Mouse (Mus musculus) hindbrain, embryonic 11.5 days (tissue): ENCODE measurements around the gene Gtf2ird1. TPM values are rescaled to one million over a fixed set of nuclear protein-coding genes. Genes with fewer than 3 reads are reported as not detected.
A peak's percentile ranks its signal among the peaks of the same experiment; 100 is the strongest.
"Not testable (repeated sequence)": the region's sequence is repeated elsewhere in the genome, so short reads cannot be mapped to it uniquely, and the experiment has no call there.

Experiments used
- ATAC-seq: fragments of 200-750 bp; cut with Nextera tagmentation; 2 replicates; pipeline ENCODE4 v1.8.0; 2017; ENCODE audit warnings: mild to moderate bottlenecking, moderate TSS enrichment, moderate library complexity; ENCODE audit not compliant: low FRiP score
- DNase-seq: peaks from one replicate; pipeline ENCODE4 v3.0.0-alpha.2; 2015; ENCODE audit warnings: low spot score
- H3K27ac ChIP-seq: fragments of 300-500 bp; sonication (generic); 2 replicates; pipeline ENCODE4 v1.5.1; 2014; ENCODE audit warnings: mild to moderate bottlenecking, low read depth, low read length
- H3K27me3 ChIP-seq: fragments of 300-500 bp; sonication (generic); 2 replicates; pipeline ENCODE4 v1.6.1; 2014; ENCODE audit warnings: mild to moderate bottlenecking, low read length, moderate library complexity, mixed read lengths; ENCODE audit not compliant: control insufficient read depth, insufficient read depth
- H3K36me3 ChIP-seq: fragments of 300-500 bp; sonication (generic); 2 replicates; pipeline ENCODE4 v1.6.1; 2014; ENCODE audit warnings: mild to moderate bottlenecking, low read length, moderate library complexity, mixed read lengths; ENCODE audit not compliant: control insufficient read depth, insufficient read depth
- H3K4me1 ChIP-seq: fragments of 300-500 bp; sonication (generic); replicated peaks from 2 replicates; pipeline ENCODE4 v1.6.1; 2014; ENCODE audit warnings: low read length, mixed read lengths; ENCODE audit not compliant: control insufficient read depth, insufficient read depth
- H3K4me2 ChIP-seq: fragments of 300-500 bp; sonication (generic); replicated peaks from 2 replicates; pipeline ENCODE4 v1.6.1; 2014; ENCODE audit warnings: mild to moderate bottlenecking, low read depth, low read length
- H3K4me3 ChIP-seq: fragments of 300-500 bp; sonication (generic); 2 replicates; pipeline ENCODE4 v1.5.1; 2014; ENCODE audit warnings: low read depth, low read length
- H3K9ac ChIP-seq: fragments of 300-500 bp; sonication (generic); 2 replicates; pipeline ENCODE4 v1.6.1; 2014; ENCODE audit warnings: low read depth, low read length
- H3K9me3 ChIP-seq: fragments of 300-500 bp; sonication (generic); 2 replicates; pipeline ENCODE4 v1.6.1; 2016; ENCODE audit warnings: low read length; ENCODE audit not compliant: control insufficient read depth
- WGBS: fragments of 180-500 bp; shearing (Covaris S2); extraction: QIAGEN DNeasy Blood & Tissue Kit; methylation state at CpG from one replicate; pipeline ENCODE4 v1.1.7; 2014; 5-methylcytosine and 5-hydroxymethylcytosine counted together
- polyA plus RNA-seq: library from polyadenylated mRNA; unstranded; fragments of >200 nt; fragmentation: Nextera tagmentation; extraction: Ambion mirVana; gene quantifications from 2 replicates; pipeline ENCODE4 v1.2.1, GENCODE M21; 2014

The Gtf2ird1 gene
- polyA plus RNA-seq, 1 experiment from 2014 or later: 69.3 TPM

- no peak overlapping the region for H3K9ac ChIP-seq
- H3K4me1 ChIP-seq: no peaks in the 10 kb centered on the region
- no peaks in the 10 kb centered on the region for H3K9me3 ChIP-seq
- WGBS: 98% methylated on average over 6 of the region's 6 CpGs
- H3K27me3 ChIP-seq: no peaks in the 10 kb centered on the region
- no peak overlapping the region for H3K4me3 ChIP-seq
- H3K36me3 ChIP-seq: peaks cover 16% of the 10 kb centered on the region
- no peak for DNase-seq
- ATAC-seq: no peak
- no peak overlapping the region for H3K4me2 ChIP-seq
- H3K27ac ChIP-seq: no peak overlapping the region
These were observed 83.4 kb downstream of the Gtf2ird1 start for GRCm38 (mm10) chr5:134372926-134373658.

GRCm38 (mm10) chr5:134371511-134372289 lies 84.8 kb downstream of the Gtf2ird1 start:
- H3K27me3 ChIP-seq: no peaks in the 10 kb centered on the region
- H3K27ac ChIP-seq: no peak overlapping the region
- 93% methylated on average over 5 of the region's 5 CpGs for WGBS
- no peaks in the 10 kb centered on the region for H3K4me1 ChIP-seq
- H3K9ac ChIP-seq: no peak overlapping the region
- H3K4me3 ChIP-seq: no peak overlapping the region
- no peak for ATAC-seq
- peaks cover 12% of the 10 kb centered on the region; the same call in 1 of the 2 replicates for H3K36me3 ChIP-seq
- DNase-seq: no peak
- no peaks in the 10 kb centered on the region for H3K9me3 ChIP-seq
- no peak overlapping the region for H3K4me2 ChIP-seq

GRCm38 (mm10) chr5:134370831-134371230 lies 85.7 kb downstream of the Gtf2ird1 start:
- Histone ChIP-seq H3K4me1 (no peaks in the 10 kb centered on the region), H3K36me3 (peaks cover 9% of the 10 kb centered on the region; the same call in 1 of the 2 replicates), H3K27ac (no peak overlapping the region), H3K4me3 (no peak overlapping the region), H3K4me2 (no peak overlapping the region), H3K9me3 (no peaks in the 10 kb centered on the region), H3K27me3 (no peaks in the 10 kb centered on the region), H3K9ac (no peak overlapping the region)
- DNase-seq (no peak), ATAC-seq (no peak)
- 97% methylated on average over 2 of the region's 2 CpGs for WGBS

GRCm38 (mm10) chr5:134359101-134359500 lies 97.4 kb downstream of the Gtf2ird1 start:
- DNase-seq: no peak
- no peaks in the 10 kb centered on the region for H3K4me1 ChIP-seq
- H3K27ac ChIP-seq: no peak overlapping the region
- peaks cover 12% of the 10 kb centered on the region for H3K36me3 ChIP-seq
- no peak overlapping the region for H3K9ac ChIP-seq
- no peaks in the 10 kb centered on the region for H3K9me3 ChIP-seq
- ATAC-seq: no peak
- WGBS: 87% methylated on average over 4 of the region's 4 CpGs
- no peaks in the 10 kb centered on the region for H3K27me3 ChIP-seq
- H3K4me3 ChIP-seq: no peak overlapping the region
- no peak overlapping the region for H3K4me2 ChIP-seq

GRCm38 (mm10) chr5:134355372-134355771 lies 101.1 kb downstream of the Gtf2ird1 start:
- 86% methylated on average over 4 of the region's 4 CpGs for WGBS
- H3K4me3 ChIP-seq, ATAC-seq: not testable (repeated sequence)

GRCm38 (mm10) chr5:134353117-134353516 lies 103.4 kb downstream of the Gtf2ird1 start:
- no peak overlapping the region for H3K27ac ChIP-seq
- 82% methylated on average over 4 of the region's 4 CpGs for WGBS
- no peak overlapping the region for H3K9ac ChIP-seq
- no peaks in the 10 kb centered on the region for H3K27me3 ChIP-seq
- ATAC-seq: no peak
- DNase-seq: no peak
- H3K4me2 ChIP-seq: no peak overlapping the region
- H3K4me1 ChIP-seq: no peaks in the 10 kb centered on the region
- no peak overlapping the region for H3K4me3 ChIP-seq
- no peaks in the 10 kb centered on the region for H3K9me3 ChIP-seq
- H3K36me3 ChIP-seq: no peaks in the 10 kb centered on the region

More at GRCm38 (mm10) chr5:134355372-134355771, 101.1 kb downstream of the Gtf2ird1 start:
- not testable (repeated sequence) for H3K36me3 ChIP-seq, H3K9me3 ChIP-seq, H3K4me2 ChIP-seq, H3K27me3 ChIP-seq, H3K27ac ChIP-seq, DNase-seq, H3K4me1 ChIP-seq, H3K9ac ChIP-seq

- Histone ChIP-seq H3K36me3 (no peaks in the 10 kb centered on the region), H3K27me3 (no peaks in the 10 kb centered on the region), H3K9ac (no peak overlapping the region), H3K4me3 (no peak overlapping the region), H3K27ac (no peak overlapping the region), H3K4me1 (no peaks in the 10 kb centered on the region), H3K9me3 (no peaks in the 10 kb centered on the region), H3K4me2 (no peak overlapping the region)
- DNase-seq (no peak), ATAC-seq (no peak)
- WGBS: 87% methylated on average over 3 of the region's 3 CpGs
These were observed 104.0 kb downstream of the Gtf2ird1 start for GRCm38 (mm10) chr5:134352527-134353001.

GRCm38 (mm10) chr5:134350660-134351059 lies 105.9 kb downstream of the Gtf2ird1 start:
- Histone ChIP-seq H3K27ac (no peak overlapping the region), H3K9ac (no peak overlapping the region), H3K4me1 (no peaks in the 10 kb centered on the region), H3K4me3 (no peak overlapping the region), H3K36me3 (no peaks in the 10 kb centered on the region), H3K27me3 (no peaks in the 10 kb centered on the region), H3K4me2 (no peak overlapping the region), H3K9me3 (no peaks in the 10 kb centered on the region)
- ATAC-seq (peak; percentile 67; the same call in 1 of the 2 replicates), DNase-seq (peak; percentile 59)
- 15% methylated on average over 10 of the region's 10 CpGs for WGBS
